Mouse (Mus musculus): Measurements from ENCODE around the gene P2rx7.
"Not testable (repeated sequence)": the region's sequence is repeated elsewhere in the genome, so short reads cannot be mapped to it uniquely, and the experiment has no call there.

P2rx7 gene

DNA sequence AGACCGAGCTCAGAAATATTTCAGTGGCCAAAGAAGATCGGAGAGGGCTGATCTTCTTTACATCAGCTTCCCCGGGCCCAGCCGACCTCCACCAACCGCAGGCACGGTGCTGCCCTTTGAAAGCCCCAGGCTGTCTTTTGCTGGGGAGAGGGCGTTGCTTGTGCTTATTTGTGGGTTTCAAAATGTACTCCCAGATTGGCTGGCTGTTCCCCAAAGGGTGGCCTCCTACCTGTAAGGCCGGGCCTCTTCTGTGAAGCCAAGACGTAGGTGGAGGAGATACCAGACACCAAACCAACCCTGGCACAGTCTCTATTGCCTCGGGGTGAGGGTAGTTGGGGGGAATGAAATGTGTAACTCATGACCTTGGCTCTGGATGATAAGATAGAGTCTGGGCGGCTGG, 2.3 kb downstream of the P2rx7 start:
- DNase-seq (ENCODE audit: low read depth, low spot score): no peak

DNA sequence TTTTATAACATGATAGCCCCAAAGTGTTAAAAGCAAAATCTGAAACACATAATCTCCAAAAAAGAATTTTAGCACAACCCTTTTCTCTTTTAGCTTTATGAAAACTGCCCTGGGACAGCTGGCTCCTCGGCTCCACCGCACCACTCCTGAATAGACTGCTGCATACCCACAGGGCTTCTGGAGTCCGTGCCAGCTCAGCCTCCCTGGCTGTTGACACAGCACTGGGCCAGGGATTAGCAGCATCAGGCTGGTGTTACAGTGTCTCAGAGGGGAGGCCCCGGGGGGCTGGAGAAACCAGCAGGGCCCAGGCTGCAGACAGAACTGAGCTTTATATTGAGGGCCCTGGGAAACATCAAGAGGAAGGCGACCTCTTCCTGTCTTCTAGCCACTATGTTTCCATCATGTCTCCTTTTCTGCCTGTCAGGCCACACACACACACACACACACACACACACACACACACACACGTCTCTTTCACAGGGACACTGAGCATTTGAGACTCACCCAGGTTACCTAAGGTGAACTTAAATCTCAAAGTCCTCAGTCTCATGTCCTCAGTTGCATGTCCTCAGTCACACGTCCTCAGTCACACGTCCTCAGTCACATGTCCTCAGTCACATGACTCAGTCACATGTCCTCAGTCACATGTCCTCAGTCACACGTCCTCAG, 3.7 kb downstream of the P2rx7 start:
- no peak for DNase-seq (ENCODE audit: low read depth, low spot score)

DNA sequence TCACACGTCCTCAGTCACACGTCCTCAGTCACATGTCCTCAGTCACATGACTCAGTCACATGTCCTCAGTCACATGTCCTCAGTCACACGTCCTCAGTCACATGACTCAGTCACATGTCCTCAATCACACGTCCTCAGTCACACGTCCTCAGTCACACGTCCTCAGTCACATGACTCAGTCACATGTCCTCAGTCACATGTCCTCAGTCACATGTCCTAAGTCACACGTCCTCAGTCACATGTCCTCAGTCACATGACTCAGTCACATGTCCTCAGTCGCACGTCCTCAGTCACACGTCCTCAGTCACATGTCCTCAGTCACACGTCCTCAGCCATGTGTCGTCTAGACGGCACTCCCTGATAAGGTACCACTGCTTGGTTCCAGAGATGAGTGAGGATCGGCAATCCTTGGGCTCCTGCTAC, 4.3 kb downstream of the P2rx7 start:
- not testable (repeated sequence) for DNase-seq (ENCODE audit: low read depth, low spot score)

DNA sequence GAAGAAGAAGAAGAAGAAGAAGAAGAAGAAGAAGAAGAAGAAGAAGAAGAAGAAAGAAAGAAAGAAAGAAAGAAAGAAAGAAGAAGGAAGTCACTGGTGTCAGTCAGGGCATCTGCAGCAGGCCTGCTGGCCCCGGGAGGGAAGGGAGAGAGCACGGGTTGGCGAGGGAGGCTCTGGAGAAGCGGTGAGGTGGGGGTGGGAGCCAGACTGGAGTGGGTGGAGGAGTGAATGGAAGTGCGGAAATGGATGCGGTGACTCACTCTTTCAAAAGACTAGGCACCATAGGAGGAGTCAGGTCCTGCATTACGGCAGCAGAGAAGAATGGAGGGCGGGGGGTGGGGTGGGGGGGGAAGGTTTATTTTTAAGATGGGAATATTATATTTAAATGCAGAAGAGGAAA, 5.6 kb downstream of the P2rx7 start:
- DNase-seq (ENCODE audit: low read depth, low spot score): no peak

DNA sequence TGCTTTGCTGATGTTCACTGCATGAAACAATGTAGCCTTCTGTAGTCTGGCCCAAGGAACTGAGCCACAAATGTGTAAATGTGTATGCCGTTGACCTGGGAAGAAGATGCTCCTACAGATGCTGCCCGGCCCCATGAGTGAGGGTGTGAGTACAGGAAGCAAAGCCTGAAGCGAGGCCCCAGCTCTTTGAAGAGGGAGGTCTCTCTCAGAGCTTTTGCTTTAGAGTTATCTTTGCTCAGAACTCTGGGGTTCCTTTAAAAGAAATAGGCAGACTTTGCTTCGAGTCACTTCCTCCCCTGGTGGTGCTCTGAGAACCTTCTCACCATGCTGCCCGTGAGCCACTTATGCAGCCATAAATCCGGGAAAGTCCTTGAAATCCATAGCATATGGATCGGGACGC, 6.4 kb downstream of the P2rx7 start:
- no peak for DNase-seq (ENCODE audit: low read depth, low spot score)

DNA sequence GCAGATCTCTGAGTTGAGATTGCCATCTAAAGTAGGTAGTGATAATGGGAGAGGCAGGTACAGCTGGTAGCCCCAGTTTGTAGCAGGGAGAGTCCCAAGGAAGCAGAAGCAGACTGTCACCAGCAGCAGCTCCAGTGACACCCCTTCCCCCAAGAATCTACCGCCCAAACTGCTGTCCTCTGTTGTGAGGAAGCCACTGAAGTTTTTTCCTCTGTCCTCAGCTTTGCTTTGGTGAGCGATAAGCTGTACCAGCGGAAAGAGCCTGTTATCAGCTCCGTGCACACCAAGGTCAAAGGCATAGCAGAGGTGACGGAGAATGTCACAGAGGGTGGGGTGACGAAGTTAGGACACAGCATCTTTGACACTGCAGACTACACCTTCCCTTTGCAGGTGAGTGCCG, 8.8 kb downstream of the P2rx7 start:
- no peak for DNase-seq (ENCODE audit: low read depth, low spot score)

DNA sequence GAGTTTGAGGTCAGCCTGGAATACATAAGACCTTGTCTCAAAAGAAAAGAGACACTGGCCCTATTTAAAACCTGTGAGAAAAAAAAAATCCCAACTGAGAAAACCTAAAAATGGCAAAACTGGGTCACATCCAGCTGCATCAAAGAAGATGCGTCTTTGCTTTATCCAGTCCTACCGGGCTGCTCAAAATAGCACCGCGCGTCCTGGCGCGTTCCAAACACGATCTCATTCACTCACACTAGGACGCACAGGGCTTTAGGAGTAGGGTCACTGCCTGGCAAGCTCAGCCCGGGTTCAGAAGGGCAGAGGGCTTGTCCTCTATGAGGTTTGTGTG, 9.4 kb downstream of the P2rx7 start:
- DNase-seq (ENCODE audit: low read depth, low spot score): no peak

DNA sequence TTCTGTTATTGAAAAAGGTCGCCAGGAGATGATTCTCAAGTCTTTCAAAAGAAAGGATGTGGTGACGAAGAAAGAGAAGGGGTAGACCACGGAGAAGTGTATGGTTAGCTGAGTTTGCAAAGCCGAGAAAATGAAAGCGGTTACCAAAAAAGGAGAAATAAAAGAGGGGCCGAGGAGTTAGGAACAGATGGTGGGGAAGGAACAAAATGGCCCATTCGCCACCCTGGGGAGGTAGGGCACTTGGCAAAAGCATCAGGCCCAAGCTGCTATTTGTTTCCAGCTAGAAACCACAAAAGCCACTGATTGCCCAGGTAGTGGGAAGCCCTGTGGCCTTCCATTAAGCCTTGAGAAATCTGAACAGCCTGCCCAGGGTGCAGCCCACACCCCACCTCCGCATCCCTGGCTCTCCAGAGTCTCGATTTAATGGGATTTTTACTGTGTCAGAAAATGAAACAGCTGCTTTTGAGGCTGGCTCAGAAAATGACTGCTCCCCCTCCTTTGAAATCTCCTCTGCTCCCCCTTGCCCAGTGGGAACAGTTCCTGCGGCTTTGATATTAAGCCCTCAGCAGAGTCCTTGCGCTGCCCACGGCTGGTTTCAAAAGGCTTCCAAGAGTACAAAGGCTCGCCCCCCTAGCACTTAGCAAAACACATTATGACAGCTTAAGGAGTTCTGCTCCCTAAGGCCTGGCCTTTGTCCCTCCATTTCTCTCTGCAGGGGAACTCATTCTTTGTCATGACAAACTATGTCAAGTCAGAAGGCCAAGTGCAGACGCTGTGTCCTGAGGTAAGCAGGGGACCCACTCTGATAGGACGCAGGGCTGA, 9.9 kb downstream of the P2rx7 start:
- no peak for DNase-seq (ENCODE audit: low read depth, low spot score)

DNA sequence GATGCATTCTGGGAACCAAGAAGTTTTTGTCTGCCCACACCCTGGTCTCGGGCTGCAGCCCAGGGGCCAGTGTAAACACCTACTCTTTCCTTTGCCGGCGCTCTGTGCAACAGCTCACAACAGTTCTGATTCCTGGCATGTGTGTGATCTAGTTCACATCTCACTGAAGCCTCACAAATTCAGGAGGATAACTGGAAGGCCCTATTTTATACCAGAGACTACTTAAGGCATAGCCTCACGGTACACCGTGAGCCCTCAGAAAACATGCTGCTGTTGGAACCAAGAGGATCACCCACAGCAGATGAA, 10.5 kb downstream of the P2rx7 start:
- no peak for DNase-seq (ENCODE audit: low read depth, low spot score)

DNA sequence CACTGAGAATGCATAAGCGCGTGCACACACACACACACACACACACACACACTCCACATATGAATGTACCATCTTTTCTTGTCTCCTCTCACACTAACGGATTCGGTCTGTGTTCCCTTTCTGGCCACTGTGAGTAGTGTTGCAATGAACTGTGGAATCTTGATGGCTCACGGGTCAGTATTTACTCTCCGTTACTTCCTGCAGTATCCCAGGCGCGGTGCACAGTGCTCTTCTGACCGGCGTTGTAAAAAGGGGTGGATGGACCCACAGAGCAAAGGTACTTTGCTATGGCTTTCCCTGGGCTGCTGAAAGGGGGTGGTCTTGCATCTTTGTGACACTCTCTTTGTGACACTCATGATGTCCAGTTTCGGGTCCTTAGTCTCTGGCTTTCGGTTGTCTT, 13.1 kb downstream of the P2rx7 start:
- DNase-seq (ENCODE audit: low read depth, low spot score): no peak

DNA sequence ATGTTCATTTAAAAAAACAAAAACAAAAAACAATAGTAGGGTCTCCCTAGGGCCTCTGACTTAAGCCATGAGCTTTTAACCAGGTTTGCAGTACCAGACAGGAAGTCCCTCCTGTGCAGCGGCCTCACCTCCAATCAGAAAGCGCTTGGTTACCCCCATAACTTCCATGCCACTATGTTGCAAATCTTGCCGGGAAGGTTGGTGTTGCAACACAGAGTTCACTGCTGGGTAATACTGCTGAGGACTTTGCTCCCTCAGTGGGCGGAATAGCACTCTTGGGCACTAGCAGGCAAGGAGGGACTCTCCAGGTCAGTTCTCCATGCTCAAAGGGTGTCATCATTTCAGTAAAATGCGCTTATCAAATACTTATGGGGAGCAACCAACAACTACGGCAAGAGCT, 18.8 kb downstream of the P2rx7 start:
- DNase-seq (ENCODE audit: low read depth, low spot score): no peak

DNA sequence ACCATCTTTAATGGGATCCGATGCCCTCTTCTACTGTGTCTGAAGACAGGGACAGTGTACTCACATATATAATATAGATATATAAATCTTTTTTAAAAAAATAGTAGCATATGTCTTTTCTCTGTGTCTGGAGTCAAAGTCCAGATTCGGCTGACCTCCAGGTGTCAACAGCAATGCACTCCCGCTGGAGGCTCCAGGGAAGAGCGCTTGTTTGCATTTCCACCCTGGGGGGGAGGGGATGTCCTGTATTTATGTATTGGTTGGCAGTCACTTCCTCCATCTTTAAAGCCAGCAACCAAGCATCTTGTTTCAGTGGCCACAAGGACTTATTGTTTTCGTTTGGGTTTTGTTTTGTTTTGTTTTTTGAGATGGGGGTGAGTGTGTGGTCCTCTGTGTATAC, 21.3 kb downstream of the P2rx7 start:
- no peak for DNase-seq (ENCODE audit: low read depth, low spot score)

DNA sequence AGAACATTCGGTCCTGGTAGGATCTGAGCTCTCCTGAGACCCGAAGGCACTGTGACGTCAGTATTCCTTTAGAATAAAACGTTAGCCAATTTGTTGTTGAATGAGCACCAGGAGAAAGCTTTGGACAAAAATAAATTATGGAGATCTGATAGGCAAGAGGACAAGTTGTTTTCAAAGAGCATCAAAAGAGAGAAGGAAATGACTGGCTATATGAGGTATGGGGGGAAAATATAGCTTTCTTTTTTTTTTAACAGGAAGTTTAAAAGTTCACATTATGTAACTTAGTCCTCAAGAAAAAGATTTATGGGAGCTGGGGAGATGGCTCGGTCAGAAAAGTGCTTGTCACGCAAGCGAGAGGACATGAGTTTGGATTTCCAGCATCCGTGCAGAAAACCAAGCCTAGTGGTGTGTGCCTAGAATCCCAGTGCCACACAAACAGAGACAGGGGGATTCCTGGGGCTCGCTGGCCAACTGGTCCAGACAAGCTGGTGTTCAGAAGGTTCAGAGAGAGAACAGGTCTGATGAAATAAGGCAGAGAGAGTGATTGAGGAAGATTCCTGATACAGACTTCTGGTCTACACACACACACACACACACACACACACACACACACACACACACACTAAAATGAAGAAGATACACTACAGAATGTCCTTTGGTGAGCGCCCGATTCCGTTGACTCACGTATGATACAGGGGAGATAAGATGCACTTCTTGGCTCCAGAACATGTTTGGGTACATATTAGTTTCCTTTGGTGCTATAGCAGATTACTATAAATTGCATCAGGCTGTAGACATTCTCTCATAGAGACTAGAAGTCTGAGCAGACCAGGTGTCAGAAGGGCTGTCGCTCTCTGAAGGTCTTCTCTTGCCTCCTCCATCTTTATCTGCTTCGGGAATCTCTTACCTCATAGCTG, 25.5 kb downstream of the P2rx7 start:
- no peak for DNase-seq (ENCODE audit: low read depth, low spot score)

DNA sequence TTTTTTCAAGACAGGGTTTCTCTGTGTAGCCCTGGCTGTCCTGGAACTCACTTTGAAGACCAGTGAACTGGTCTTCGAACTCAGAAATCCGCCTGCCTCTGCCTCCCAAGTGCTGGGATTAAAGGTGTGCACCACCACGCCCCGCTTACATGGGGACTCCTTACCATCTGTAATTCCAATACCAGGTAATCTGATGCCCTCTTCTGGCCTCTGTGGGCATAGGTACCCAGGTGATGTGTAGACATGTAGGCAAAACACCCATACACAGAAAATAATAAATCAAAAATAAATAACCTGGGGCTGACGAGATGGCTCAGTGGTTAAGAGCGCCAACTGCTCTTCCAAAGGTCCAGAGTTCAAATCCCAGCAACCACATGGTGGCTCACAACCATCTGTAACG, 27.9 kb downstream of the P2rx7 start:
- not testable (repeated sequence) for DNase-seq (ENCODE audit: low read depth, low spot score)

DNA sequence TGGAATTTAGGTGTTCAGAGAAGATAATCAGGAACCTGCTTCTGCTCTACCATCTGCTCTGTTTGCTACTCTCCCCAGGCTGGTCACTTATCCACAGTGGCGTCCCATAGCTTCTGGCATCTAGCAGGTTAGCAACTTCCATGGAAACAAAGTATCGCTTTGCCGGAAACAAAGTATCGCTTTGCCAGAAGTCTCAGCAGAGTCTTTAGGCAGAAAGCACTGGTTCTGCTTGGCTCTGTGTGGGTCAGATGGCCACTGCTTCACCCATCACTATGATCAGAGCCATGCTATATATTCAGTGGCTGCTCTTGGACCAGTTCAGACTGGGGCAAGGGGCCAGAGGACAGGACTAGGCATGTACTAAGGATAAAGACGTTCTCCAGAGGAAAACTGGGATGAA, 28.6 kb downstream of the P2rx7 start:
- no peak for DNase-seq (ENCODE audit: low read depth, low spot score)

DNA sequence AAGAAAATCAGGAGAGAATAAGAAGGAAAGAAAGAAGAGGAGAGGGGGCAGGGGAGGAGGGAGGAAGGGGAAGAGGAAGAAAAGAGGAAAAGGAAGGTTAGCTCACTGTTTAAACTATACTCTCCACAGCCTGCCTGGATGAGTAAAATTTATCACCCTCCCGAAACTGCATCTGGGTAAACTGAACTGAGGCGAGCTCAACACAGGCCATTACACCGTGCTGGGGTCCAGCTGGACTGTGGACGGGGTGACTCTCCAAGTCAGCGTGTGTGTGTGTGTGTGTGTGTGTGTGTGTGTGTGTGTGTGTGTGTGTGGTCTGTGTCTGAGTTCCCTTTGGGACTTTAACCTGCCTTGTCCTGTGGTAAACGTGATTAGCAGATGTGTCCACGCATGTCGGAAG, 32.3 kb downstream of the P2rx7 start:
- no peak for DNase-seq (ENCODE audit: low read depth, low spot score)

DNA sequence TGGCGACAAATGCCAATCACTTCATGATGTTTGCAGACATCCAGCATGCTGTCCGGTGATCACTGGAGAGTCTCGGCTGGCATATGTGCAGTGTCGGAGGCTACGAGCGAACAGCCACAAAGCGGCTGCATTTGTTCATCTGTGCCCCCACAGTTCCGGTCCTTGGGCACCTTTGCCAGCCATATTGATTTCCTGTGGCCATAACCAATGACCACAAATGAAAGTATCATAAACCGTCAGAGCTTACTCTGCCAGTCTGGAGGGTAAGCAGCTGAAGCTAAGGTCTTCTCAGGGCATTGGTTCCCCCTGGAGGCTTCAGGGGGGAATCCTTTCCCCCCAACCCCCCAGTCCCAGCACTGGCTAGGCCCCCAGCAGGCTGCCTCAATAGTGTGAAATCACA, 34.3 kb downstream of the P2rx7 start:
- no peak for DNase-seq (ENCODE audit: low read depth, low spot score)

DNA sequence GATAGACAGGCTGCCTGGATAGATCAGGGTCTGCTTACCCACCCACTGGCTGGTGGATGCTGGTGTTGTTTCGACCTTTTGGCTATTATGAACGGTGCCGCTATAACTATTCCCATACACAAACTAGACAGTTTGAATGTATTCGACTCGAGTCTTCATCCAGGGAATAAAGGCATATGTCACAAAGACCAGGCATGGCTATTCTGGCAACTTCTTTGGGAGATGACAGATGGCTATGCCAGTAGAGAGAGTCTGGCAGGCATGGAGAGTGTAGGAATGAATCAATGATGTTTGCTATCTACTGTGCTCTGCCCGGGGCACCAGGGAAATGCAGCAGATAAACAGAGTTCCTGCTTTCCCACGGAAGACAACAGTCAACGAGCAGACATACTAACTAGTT, 36.2 kb downstream of the P2rx7 start:
- DNase-seq (ENCODE audit: low read depth, low spot score): no peak

DNA sequence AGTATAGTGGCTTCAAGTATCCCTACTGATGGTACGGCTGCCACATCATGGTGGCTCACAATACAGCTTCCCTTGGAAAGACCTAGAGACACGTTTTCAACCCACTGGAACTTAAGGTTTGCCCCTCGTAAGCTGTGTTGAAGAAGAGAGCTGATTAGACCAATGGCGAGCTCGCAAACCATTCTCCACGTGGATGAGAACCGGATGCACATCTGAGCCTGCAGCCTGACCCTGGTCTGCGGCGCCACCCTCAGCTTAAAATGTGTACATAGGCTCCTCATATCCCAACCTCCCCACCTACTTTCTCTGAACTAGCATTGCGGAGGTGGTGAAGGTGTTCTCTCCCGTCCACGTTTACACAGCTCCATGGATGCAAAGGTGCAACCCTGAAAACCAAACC, 37.6 kb downstream of the P2rx7 start:
- no peak for DNase-seq (ENCODE audit: low read depth, low spot score)

DNA sequence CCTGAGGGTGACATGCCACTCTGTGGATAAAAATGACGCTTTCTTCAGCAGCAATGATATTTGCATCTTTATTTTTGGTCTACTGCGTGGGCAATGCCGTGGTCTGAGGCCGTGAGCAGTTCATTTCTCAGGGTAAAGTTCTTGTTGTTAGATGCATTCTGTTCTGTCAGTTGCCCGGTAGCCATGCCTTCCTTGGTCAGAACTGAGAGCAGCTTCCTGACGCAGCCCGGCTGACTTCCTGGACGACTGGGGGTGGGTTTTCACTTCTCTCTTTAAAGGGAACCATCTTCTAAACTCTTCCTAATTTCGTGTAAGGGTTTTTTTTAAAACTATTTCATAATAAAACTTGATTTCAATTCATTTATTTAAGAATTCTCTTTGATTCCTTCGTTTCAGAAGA, 40.2 kb downstream of the P2rx7 start:
- no peak for DNase-seq (ENCODE audit: low read depth, low spot score)

DNA sequence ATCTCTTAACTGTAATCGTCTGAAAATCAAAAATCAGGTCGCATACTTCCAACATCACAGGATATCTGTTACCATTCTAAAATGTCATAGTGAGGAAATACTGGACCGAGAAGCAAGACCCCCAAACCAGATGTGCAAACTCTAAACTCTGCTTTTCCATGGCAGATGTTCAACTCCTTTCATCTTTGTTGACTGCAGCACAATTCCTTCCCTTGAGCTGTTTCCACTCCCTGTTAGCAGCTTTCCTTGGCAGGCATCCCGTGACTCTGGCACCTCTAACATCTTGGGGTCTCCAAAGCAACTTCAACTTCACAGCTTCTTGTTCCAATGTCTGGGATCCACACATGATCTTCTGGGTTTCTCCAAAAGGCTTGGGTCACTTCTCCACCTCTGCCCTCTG, 43.7 kb downstream of the P2rx7 start:
- DNase-seq (ENCODE audit: low read depth, low spot score): no peak

DNA sequence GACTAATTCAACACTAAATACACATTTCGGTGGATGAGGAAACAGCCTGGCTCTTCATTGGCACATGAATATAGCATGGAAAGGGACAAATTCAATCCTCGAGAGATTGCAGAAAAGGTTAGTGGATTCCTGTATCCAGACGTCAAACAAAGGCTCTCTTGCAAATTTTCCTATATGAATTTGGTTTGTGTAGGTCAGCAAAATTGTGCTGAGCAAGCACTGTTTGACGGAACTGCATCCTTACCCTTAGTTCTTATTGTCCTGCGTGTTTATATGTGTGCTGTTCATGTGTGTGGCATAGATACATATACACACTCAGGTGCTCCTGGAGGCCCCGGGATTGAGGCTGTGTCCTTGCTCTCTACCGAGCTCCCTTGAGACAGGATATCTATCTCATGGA, 45.4 kb downstream of the P2rx7 start:
- no peak for DNase-seq (ENCODE audit: low read depth, low spot score)

DNA sequence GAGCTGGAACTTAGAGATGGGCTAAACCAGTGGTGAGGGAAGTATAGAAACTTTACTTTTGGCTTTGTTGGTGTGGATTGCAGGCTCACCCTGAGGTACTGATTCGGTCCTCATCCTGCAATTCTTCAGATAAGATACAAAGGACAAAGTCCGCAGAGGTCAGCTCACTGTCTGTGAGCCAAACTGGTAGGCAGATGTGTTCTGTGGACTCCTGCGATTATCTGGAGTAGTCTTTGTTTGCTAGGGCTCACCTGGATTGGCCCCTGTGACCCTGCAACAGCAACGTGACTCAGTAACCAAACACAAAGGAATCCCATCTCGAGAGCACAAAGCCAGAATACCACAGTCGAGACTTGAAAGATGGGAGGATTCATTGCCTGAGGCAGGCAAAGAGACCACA, 46.8 kb downstream of the P2rx7 start:
- no peak for DNase-seq (ENCODE audit: low read depth, low spot score)

Data from embryo, embryonic 11.5 days (tissue).